Mouse (Mus musculus) heart, postnatal 0 days (tissue): Measurements from ENCODE around the gene Tatdn3. TPM values are rescaled to one million over a fixed set of nuclear protein-coding genes. Genes with fewer than 3 reads are reported as not detected.

ENCODE experiments used
- ATAC-seq: fragments of 200-750 bp; cut with Nextera tagmentation; 2 replicates; pipeline ENCODE4 v1.8.0; 2017; ENCODE audit warnings: low read depth, moderate number of reproducible peaks, moderate library complexity; ENCODE audit not compliant: insufficient read depth
- DNase-seq: peaks from one replicate; pipeline ENCODE4 v3.0.0-alpha.2; 2016; ENCODE audit warnings: low spot score
- H3K27ac ChIP-seq: fragments of 300-500 bp; sonication (generic); 2 replicates; pipeline ENCODE4 v1.5.1; 2014; ENCODE audit warnings: low read depth, mild to moderate bottlenecking
- H3K27me3 ChIP-seq: fragments of 300-500 bp; sonication (generic); 2 replicates; pipeline ENCODE4 v1.6.1; 2014; ENCODE audit warnings: low read length, mixed read lengths; ENCODE audit not compliant: control insufficient read depth, insufficient read depth
- H3K36me3 ChIP-seq: fragments of 300-500 bp; sonication (generic); replicated peaks from 2 replicates; pipeline ENCODE4 v1.6.1; 2014; ENCODE audit warnings: low read length, mixed read lengths; ENCODE audit not compliant: control insufficient read depth, insufficient read depth
- H3K4me1 ChIP-seq: fragments of 300-500 bp; sonication (generic); 2 replicates; pipeline ENCODE4 v1.6.1; 2014; ENCODE audit warnings: antibody characterized with exemption; ENCODE audit not compliant: control insufficient read depth, insufficient read depth
- H3K4me2 ChIP-seq: fragments of 300-500 bp; sonication (generic); 2 replicates; pipeline ENCODE4 v1.6.1; 2014; ENCODE audit warnings: low read depth, mild to moderate bottlenecking, low read length, moderate library complexity
- H3K4me3 ChIP-seq: fragments of 300-500 bp; sonication (generic); 2 replicates; pipeline ENCODE4 v1.5.1; 2014; ENCODE audit warnings: low read depth, low read length
- H3K9ac ChIP-seq: fragments of 300-500 bp; sonication (generic); replicated peaks from 2 replicates; pipeline ENCODE4 v1.6.1; 2014; ENCODE audit warnings: low read depth, low read length, mixed read lengths
- H3K9me3 ChIP-seq: fragments of 300-500 bp; sonication (generic); replicated peaks from 2 replicates; pipeline ENCODE4 v1.6.1; 2016; ENCODE audit warnings: low read length; ENCODE audit not compliant: control insufficient read depth
- CTCF ChIP-seq: IDR thresholded peaks from 2 replicates; pipeline ENCODE4 v1.5.1; 2016; ENCODE audit warnings: antibody characterized with exemption, control low read depth, low read depth
- EP300 ChIP-seq: IDR thresholded peaks from 2 replicates; pipeline ENCODE4 v1.6.1; 2016; ENCODE audit warnings: antibody characterized with exemption, low read depth
- WGBS: fragments of 180-500 bp; shearing (Covaris S2); extraction: QIAGEN DNeasy Blood & Tissue Kit; methylation state at CpG from one replicate; pipeline ENCODE4 v1.1.7; 2014; 5-methylcytosine and 5-hydroxymethylcytosine counted together
- polyA plus RNA-seq: library from polyadenylated mRNA; unstranded; fragments of >200 nt; fragmentation: Nextera tagmentation; extraction: Ambion mirVana; gene quantifications from 2 replicates; pipeline ENCODE4 v1.2.1, GENCODE M21; 2015
- total RNA-seq: library from RNA; depleted of rRNA; stranded (reverse); fragments of >200 nt; gene quantifications from 2 replicates; pipeline ENCODE4 v1.2.3, GENCODE M21; 2014; ENCODE audit warnings: low replicate concordance

Tatdn3 gene
- total and polyA plus RNA-seq, 2 experiments from 2014 or later: 8.3 to 21.2 TPM

- Histone ChIP-seq H3K36me3 (peaks cover 5% of the 10 kb centered on the region; the same call in 1 of the 2 replicates), H3K4me3 (no peak overlapping the region), H3K4me2 (no peak overlapping the region), H3K4me1 (no peaks in the 10 kb centered on the region), H3K9me3 (no peaks in the 10 kb centered on the region), H3K27ac (no peak overlapping the region), H3K27me3 (no peaks in the 10 kb centered on the region), H3K9ac (no peak overlapping the region)
- no peak for DNase-seq
- WGBS: 64% methylated on average over 8 of the region's 8 CpGs
- ATAC-seq: no peak
- TF ChIP-seq CTCF: no peak
- no peak for TF ChIP-seq EP300
These were observed 7.7 kb downstream of the Tatdn3 start for GRCm38 (mm10) chr1:191054870-191055532.

GRCm38 (mm10) chr1:191053555-191053954 is 9.2 kb downstream of the Tatdn3 start:
- no peak for ATAC-seq
- no peak overlapping the region for H3K4me2 ChIP-seq
- no peak for DNase-seq
- H3K27ac ChIP-seq: no peak overlapping the region
- no peak overlapping the region for H3K4me3 ChIP-seq
- peaks cover 5% of the 10 kb centered on the region; the same call in 1 of the 2 replicates for H3K36me3 ChIP-seq
- H3K27me3 ChIP-seq: no peaks in the 10 kb centered on the region
- no peaks in the 10 kb centered on the region for H3K9me3 ChIP-seq
- TF ChIP-seq EP300 (no peak), CTCF (no peak)
- no peak overlapping the region for H3K9ac ChIP-seq
- WGBS: 68% methylated on average over 3 of the region's 3 CpGs
- no peaks in the 10 kb centered on the region for H3K4me1 ChIP-seq

GRCm38 (mm10) chr1:191046231-191046824 is 16.4 kb downstream of the Tatdn3 start:
- H3K27me3 ChIP-seq: no peaks in the 10 kb centered on the region
- H3K4me3 ChIP-seq: no peak overlapping the region
- ATAC-seq: no peak
- H3K27ac ChIP-seq: no peak overlapping the region
- 67% methylated on average over 7 of the region's 7 CpGs for WGBS
- no peaks in the 10 kb centered on the region for H3K4me1 ChIP-seq
- no peak for DNase-seq
- H3K9ac ChIP-seq: no peak overlapping the region
- no peaks in the 10 kb centered on the region; the same call in 1 of the 2 replicates for H3K36me3 ChIP-seq
- no peaks in the 10 kb centered on the region for H3K9me3 ChIP-seq
- TF ChIP-seq CTCF: no peak
- no peak for TF ChIP-seq EP300
- no peak overlapping the region for H3K4me2 ChIP-seq

GRCm38 (mm10) chr1:191045264-191045663 is 17.5 kb downstream of the Tatdn3 start:
- Histone ChIP-seq H3K4me1 (no peaks in the 10 kb centered on the region), H3K4me2 (no peak overlapping the region), H3K27ac (no peak overlapping the region), H3K36me3 (no peaks in the 10 kb centered on the region; the same call in 1 of the 2 replicates), H3K9me3 (no peaks in the 10 kb centered on the region), H3K27me3 (no peaks in the 10 kb centered on the region), H3K9ac (no peak overlapping the region), H3K4me3 (no peak overlapping the region)
- ATAC-seq (no peak), DNase-seq (no peak)
- WGBS: 90% methylated on average over 2 of the region's 2 CpGs
- no peak for TF ChIP-seq EP300
- no peak for TF ChIP-seq CTCF

- no peak for TF ChIP-seq EP300
- TF ChIP-seq CTCF: no peak
- Histone ChIP-seq H3K4me2 (no peak overlapping the region), H3K9ac (no peak overlapping the region), H3K27me3 (no peaks in the 10 kb centered on the region), H3K4me3 (no peak overlapping the region), H3K4me1 (no peaks in the 10 kb centered on the region), H3K27ac (no peak overlapping the region), H3K36me3 (no peaks in the 10 kb centered on the region; the same call in 1 of the 2 replicates), H3K9me3 (no peaks in the 10 kb centered on the region)
- ATAC-seq (no peak), DNase-seq (no peak)
- 57% methylated on average over 3 of the region's 3 CpGs for WGBS
These were observed 20.0 kb downstream of the Tatdn3 start for GRCm38 (mm10) chr1:191042688-191043087.

GRCm38 (mm10) chr1:191042106-191042505 is 20.6 kb downstream of the Tatdn3 start:
- no peaks in the 10 kb centered on the region for H3K9me3 ChIP-seq
- H3K36me3 ChIP-seq: no peaks in the 10 kb centered on the region; the same call in 1 of the 2 replicates
- H3K27ac ChIP-seq: no peak overlapping the region
- H3K4me2 ChIP-seq: no peak overlapping the region
- H3K4me1 ChIP-seq: no peaks in the 10 kb centered on the region
- H3K9ac ChIP-seq: no peak overlapping the region
- WGBS: 85% methylated on average over 5 of the region's 5 CpGs
- ATAC-seq (no peak), DNase-seq (no peak)
- no peaks in the 10 kb centered on the region for H3K27me3 ChIP-seq
- no peak for TF ChIP-seq EP300
- no peak for TF ChIP-seq CTCF
- H3K4me3 ChIP-seq: no peak overlapping the region
